Mouse (Mus musculus) limb, embryonic 13.5 days (tissue): Measurements from ENCODE around the gene Btbd35f9. TPM values are rescaled to one million over a fixed set of nuclear protein-coding genes. Genes with fewer than 3 reads are reported as not detected.
"Not testable (repeated sequence)": the region's sequence is repeated elsewhere in the genome, so short reads cannot be mapped to it uniquely, and the experiment has no call there.

ENCODE experiments used
- ATAC-seq: fragments of 200-750 bp; cut with Nextera tagmentation; 2 replicates; pipeline ENCODE4 v1.8.0; 2017; ENCODE audit warnings: low read depth, moderate number of reproducible peaks, moderate TSS enrichment; ENCODE audit not compliant: low FRiP score
- H3K27ac ChIP-seq: fragments of 300-500 bp; sonication (generic); 2 replicates; pipeline ENCODE4 v1.5.1; 2015; ENCODE audit warnings: inconsistent platforms, mild to moderate bottlenecking, moderate library complexity
- H3K27me3 ChIP-seq: fragments of 300-500 bp; sonication (generic); 2 replicates; pipeline ENCODE4 v1.6.1; 2015; ENCODE audit warnings: mild to moderate bottlenecking, inconsistent platforms
- H3K36me3 ChIP-seq: fragments of 300-500 bp; sonication (generic); 2 replicates; pipeline ENCODE4 v1.6.1; 2015; ENCODE audit warnings: inconsistent platforms, mild to moderate bottlenecking, moderate library complexity
- H3K4me1 ChIP-seq: fragments of 300-500 bp; sonication (generic); 2 replicates; pipeline ENCODE4 v1.6.1; 2015; ENCODE audit warnings: inconsistent platforms
- H3K4me2 ChIP-seq: fragments of 300-500 bp; sonication (generic); replicated peaks from 2 replicates; pipeline ENCODE4 v1.6.1; 2015; ENCODE audit warnings: inconsistent platforms, mild to moderate bottlenecking, moderate library complexity
- H3K4me3 ChIP-seq: fragments of 300-500 bp; sonication (generic); 2 replicates; pipeline ENCODE4 v1.5.1; 2015; ENCODE audit warnings: moderate library complexity, mild to moderate bottlenecking, inconsistent platforms
- H3K9ac ChIP-seq: fragments of 300-500 bp; sonication (generic); 2 replicates; pipeline ENCODE4 v1.6.1; 2015; ENCODE audit warnings: mild to moderate bottlenecking, inconsistent platforms
- H3K9me3 ChIP-seq: fragments of 300-500 bp; sonication (generic); 2 replicates; pipeline ENCODE4 v1.6.1; 2016; ENCODE audit warnings: inconsistent platforms
- WGBS: fragments of 180-500 bp; shearing (Covaris S2); methylation state at CpG from one replicate; pipeline ENCODE4 v1.1.7; 2015; 5-methylcytosine and 5-hydroxymethylcytosine counted together
- polyA plus RNA-seq: library from polyadenylated mRNA; unstranded; fragments of >200 nt; fragmentation: Nextera tagmentation; extraction: Ambion mirVana; gene quantifications from 2 replicates; pipeline ENCODE4 v1.2.1, GENCODE M21; 2015

Btbd35f9 gene
- not detected in 2 replicates for polyA plus RNA-seq

- WGBS = no CpG with 5 or more reads among the region's 5 CpGs
Measured at GRCm38 (mm10) chrX:34161399-34161798, at the start of gene Btbd35f9. Btbd35f9 (minus strand) TSS chrX:34161499.

More at GRCm38 (mm10) chrX:34161399-34161798, at the start of gene Btbd35f9:
- not testable (repeated sequence) for H3K27me3 ChIP-seq, H3K36me3 ChIP-seq, H3K9ac ChIP-seq, H3K4me3 ChIP-seq, H3K27ac ChIP-seq, H3K9me3 ChIP-seq, H3K4me1 ChIP-seq, ATAC-seq, H3K4me2 ChIP-seq

Other genes with a start within 250 kb of the Btbd35f9 start
- not detected in 2 replicates for gene Btbd35f6, start 205.0 kb downstream of the Btbd35f9 start, polyA plus RNA-seq
- not detected in 2 replicates for gene Gm21870, start 174.7 kb downstream of the Btbd35f9 start, polyA plus RNA-seq
- not detected in 2 replicates for gene Spin2g, start 77.2 kb upstream of the Btbd35f9 start, polyA plus RNA-seq